Mouse (Mus musculus) left cerebral cortex, adult 8-10 months (tissue): ENCODE results near the gene Aldh1l1. TPM values are rescaled to one million over a fixed set of nuclear protein-coding genes. Genes with fewer than 3 reads are reported as not detected.

Experiments
- DNase-seq, 2 experiments: peaks; one replicate each; pipeline ENCODE4 v3.0.0; 2022; ENCODE audit warnings: low spot score in 2 of 2
- total RNA-seq, 4 experiments: library from RNA; stranded (reverse); gene quantifications; 2 replicates each; pipeline ENCODE4 v1.2.4; 2022

The Aldh1l1 gene
- total RNA-seq, 4 experiments from 2014 or later: 44.9 to 68.4 (median 49.3) TPM

DNA sequence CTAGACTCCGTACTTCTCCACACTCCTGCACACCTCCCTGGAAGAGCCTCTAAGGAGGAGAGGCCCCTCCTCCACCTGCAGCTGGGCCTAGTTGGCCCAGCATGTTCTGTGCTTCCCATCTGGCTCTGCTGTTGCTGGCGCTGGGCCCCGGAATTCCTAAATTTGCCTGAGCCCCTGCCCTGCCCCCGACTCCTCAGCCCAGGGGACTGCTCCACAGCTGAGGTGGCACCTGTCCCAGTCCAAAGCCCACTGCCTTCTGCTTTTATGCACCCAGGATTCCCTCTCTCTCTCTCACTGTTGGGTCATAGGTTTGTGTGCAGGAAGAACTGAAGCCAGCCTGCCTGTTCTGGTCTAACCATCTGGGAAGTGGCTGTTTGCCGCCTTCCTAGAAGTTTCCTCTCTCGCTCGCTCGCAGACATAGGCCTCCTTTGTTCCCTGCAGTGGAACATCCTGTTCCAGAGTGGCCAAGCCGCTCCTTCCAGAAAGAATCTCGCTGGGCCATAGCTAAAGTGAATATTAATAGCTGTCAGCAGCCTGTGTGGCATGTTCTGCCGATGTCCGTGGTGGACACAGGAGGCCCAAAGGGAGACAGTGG is 15.2 kb upstream of the Aldh1l1 start:
- DNase-seq: peak in 1 of 2 experiments; percentile 66

DNA sequence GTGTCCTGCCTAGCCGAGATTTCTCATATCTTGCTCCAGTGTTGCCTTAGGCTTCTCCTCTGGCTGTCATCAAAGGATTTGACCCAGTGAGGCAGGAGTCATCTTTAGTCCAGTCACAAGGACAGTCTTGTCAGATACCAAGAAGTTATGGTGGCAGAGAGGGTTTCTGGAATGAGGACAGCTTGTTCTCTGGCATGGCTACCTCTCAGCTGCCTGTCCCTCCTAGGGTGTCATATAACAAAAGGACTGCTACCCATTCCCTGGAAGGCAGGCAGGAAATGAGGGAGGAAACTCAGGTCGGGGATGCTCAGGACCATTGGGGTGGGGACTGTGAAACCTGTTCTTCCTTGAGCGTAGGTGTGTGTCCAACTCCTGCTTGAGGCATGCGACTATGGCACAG is 14.1 kb upstream of the Aldh1l1 start:
- DNase-seq: no peak

DNA sequence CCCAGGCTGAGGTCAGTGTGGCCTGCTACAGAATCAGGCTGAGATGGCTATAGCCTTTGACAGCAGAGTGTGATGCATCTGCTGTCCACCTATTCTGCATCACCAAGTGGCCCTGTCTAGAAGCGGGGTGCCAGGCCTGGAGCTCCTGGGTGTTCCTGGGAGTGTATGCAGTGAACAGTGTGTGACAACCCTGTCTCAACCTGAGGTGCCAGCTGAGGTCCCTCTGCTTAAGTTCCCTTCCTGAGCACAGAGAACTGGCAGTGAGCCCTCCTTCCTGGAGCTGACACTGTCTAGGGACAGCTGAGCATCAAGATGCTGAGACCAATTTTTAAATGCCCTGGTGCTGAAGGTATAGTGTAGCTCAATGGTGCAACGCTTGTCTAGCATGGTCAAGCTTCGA is 13.5 kb upstream of the Aldh1l1 start:
- DNase-seq: no peak

DNA sequence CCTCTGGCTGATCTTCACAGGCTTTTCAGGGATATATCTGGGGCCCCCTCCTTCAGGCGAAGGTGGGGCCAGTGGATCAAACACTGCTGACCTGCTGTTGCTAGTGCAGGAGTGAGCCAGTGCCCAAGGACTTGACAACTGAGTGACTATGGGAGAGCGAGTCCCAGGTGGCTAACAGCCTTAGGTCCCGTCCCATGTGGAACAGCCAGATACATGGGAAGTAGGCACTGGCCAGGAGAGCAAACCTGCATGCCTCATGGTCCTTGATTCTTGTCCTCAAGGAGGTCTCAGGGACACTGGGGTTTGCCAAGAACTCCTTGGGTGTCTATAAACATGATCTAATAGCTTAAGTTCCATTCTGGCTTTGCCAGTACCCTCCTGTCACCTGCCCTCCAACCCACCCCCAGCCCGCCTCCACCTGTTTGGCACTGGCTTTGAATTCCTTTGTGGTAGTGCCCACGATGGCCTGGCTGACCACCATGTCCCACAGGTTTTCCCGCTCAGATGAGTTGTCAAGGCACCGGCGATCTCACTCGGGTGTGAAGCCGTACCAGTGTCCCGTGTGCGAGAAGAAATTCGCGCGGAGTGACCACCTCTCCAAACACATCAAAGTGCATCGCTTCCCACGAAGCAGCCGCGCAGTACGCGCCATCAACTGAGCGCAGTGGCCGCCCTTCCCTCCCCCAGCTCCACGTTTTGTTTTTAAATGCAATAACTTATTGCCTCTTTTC is 12.4 kb upstream of the Aldh1l1 start:
- DNase-seq: no peak

DNA sequence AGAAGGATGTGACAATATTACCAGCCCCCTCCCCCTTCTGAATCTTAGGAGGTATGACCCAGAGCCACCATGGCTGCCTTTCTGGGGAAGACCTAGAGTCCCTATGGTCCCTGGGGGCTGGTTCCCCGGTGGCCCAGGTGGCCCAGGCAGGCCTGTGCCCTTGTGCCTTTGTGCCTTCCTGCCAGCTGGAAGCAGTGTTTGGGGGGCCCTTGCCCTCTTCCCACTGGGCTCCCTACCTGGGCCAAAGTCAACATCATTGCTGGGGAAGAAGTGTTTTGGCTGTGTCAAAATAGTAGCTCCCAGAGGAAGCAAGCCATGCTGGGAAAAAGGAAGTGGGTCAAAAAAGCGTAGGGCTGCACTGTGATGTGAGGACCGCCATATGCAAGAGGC is 11.9 kb upstream of the Aldh1l1 start:
- no peak for DNase-seq

DNA sequence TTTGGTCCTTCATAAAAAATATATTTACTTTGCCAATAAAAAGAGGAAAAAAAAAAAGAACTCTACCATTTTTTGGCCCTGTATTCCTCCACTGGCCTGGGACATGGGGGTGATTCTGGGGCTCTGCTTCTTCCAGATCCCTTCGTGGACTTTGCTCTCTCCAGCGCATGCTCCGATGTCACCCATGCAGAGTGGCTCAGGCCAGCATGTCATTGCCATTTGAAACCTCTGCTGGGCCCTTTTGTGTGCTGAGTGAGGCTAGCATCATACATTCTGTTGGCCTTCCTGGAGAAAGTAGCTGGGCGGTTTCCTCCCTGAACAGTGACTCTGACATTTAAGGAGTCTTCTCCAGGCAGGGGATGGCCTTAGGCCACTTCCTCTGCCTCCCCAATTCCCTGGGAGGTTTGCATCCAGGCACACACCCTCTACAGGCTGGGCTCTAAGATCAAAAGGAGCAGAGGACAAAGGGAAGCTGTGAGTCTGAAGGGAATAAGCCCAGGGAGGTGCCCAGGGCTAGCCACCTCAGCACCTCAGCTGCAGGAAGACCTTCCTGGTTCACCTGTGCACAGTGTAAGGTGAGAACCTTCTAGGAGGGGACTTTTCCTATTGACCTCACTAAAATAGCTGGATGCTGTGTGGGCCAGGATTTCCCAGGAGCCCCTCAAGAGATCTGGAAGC is 10.9 kb upstream of the Aldh1l1 start:
- no peak for DNase-seq

DNA sequence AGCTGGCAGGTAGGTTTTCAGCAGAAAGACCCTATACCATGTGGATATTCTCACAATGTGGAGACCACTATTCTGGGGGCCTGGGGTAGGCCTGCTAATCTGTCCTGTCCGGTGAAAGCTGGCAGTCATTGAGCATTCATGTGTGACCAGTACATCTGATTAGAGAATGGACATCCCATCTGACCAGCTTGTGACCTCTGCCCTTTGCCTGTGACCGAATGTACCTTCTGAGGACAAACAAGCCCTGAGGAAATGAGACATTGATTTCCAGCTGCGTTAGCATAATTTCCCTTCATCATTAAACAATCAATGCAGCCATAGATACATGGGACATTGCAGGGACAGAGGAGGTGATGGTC is 10.4 kb upstream of the Aldh1l1 start:
- no peak for DNase-seq

DNA sequence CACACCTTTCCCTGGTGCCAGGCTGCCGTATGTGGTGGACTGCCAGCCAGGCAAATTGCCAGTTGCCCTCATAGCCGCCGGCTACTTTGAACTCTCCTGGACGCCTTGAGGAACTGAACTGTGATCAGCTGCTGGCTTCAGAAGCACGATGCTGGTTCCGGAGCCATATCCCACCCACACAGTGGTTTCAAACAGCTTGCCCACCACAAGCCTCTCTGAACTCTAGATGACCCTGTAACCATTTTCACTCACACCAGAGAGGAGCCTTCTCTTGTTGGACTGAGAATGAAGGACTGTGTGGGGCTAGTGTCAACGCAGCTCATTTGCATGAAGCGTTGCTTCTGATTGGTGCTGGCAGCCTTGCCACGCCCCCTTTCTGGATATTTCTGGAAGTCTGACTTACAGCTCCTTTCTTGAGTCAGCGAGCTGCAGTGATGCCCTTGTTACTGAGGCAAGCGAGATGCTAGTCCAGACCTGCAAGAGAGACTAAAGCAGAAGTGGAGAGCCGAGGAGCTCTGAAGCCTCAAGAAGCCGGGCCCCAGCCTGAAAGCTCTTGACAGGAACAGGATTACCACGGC is 9.2 kb upstream of the Aldh1l1 start:
- peak in 1 of 2 experiments; percentile 48 for DNase-seq

DNA sequence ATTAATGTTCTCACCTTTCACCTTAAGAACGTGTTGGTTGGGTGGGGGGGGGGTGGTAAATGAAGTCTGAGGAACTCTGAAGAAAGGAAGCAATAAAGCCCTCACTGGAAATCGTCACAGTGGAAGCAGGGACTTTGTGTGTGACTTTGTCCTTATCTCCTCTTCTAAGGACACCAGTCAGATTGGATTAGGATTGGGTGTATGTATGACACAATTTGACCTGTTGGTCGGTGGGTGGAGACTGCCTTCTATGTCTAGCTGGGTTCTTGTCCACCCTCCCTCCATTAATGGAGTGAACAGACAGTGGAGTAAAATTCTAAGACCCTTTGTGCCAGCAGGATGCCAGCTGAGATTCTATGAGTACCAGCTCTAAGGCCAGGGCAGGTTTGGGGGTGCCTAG is 2.0 kb upstream of the Aldh1l1 start:
- no peak for DNase-seq

DNA sequence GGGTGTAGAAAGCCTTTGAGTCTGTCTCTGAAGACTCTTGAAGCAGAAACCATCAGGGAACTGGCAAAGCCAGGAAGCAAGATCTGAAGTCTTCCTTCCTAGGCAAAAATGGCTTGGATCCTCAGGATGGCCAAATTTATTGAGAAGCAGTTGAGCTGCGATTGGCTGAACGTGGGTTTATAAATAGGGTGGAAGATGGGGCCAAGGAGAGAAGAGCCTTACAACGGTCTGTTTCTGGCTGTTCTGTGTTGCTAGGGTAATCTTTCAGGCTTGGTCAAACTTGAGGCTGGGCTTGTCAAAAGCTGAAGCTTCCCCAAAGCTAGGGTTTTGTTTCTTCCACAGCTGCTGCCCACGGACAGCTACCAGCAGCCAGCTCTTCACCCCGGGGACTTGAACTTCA is 1.4 kb upstream of the Aldh1l1 start:
- no peak for DNase-seq

DNA sequence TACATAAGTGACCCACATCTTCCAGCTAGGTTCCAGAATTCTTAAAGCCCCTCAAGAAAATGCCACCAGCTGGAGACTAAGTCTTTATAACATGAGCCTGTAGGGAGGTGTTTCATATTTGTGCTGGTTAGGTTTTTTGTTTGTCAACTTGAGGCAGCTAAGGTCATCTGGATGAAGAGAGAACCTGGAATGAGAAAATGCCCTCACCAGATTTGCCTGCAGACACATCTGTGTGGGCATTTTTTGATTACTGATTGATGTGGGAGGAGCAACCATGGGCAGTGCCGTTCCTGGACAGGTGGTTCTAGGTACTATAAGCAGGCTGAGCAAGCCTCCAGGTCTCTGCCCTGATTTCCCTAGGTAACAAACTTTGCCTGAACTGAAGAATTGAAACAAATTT is 1.3 kb downstream of the Aldh1l1 start:
- no peak for DNase-seq

DNA sequence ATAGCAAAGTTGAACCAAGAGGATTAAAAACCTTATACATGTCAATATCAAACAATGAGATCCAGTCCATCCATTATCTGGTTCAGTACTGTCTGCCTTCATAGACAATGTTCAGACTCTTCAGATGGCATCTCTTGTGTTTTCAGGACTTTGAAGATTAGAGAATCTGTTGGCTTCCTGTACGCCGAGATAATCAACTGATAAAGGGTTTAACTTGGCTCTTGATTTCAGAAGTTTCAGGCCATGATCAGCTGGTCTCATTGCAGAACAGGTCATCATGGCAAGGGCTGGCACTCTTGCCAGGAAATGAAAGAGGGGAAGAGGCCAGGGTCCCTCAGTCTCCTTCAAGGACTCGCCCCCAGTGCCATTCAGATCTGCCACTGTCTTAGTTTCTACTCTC is 3.3 kb downstream of the Aldh1l1 start:
- DNase-seq: no peak

DNA sequence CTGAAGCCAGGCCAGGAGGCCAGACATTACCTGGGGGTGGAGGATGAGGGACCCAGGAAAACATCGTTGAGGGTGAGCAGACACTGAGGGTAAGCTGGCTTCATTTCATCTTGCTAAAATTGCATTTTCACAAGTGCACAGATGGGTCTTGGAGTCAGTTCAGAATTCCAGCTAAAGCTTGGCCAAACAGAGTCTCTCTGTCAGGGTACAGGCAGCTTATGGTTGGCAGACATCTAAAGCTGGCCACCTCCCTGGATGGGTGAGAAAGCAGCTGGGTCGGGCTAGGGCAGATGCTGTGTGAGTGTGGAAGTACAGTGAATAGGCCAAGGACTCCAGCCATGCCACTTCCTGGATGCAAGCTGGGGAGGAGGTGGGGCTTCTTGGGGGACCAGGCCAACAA is 4.7 kb downstream of the Aldh1l1 start:
- no peak for DNase-seq

DNA sequence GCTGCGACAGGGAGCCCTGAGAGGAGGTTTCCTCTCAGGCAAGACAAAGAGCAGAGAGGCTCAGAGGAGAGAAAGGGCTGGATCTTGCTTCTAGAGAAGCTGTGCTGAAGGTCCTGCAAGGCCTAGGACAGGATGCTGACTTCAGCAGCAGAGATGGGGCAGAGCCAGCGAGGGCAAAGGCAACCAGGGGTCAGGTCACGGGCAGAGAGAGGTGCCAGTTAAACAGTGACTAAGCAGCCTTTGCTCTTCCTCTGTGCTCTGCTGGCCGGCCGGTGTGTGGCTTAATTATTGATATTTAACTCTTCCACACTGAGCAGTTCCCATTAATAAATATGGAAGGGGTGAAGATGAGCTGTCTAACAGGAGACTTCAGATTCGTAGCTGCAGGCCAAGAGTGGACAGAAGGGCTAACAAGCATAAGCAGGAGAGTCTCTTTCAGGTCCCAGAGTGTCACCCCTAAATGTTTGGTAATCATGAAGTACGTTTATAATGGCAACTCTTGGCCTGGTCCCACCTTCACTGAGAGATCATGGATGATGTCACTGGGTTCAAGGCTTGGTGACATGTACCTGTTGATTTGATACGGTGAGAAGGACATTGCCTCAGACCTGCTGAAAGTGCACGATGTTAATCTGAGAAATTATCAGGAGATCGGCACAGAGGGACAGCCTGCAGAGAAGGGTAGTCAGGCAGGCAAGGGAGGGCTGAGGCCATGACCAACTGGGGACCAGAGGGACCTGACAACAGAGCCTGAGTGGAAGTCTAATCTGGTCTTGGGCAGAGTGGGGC is 5.9 kb downstream of the Aldh1l1 start:
- DNase-seq: no peak

DNA sequence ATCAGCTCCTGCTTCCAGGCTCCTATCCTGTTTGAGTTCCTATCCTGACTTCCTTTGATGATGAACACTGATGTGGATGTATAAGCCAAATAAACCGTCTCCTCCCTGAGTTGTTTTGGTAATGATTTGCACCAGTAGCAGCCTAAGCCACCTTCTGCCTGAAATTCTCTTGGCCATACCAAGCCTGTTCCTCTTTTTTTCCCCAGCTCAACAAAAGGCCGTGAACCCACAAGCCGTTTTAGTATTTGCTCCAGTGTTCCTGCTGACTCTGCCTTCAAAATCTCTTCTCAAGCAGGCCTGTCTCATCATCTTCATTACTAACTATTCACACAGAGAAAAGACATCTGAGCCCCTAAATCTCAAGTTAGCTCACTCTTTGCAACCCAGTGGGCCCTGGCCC is 7.9 kb downstream of the Aldh1l1 start:
- DNase-seq: no peak

DNA sequence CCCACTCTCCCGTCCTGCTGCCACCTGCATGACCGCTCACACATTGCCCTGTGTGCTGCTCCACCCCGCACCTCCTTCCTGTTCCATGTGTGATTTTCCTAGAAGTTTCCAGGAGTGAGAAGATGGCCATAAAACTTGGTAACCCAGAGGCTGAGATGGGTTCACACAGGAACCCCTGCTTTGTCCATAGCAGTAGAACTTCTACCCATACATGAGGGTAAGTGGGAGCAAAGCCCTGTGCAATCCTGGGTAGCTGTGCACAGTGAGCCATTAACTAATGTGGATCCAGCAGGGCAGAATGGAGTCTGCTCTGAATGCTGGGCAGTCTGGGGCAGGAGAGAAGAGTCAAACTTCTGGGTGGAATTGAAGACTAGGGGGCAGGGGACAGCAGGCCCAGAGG is 8.3 kb downstream of the Aldh1l1 start:
- DNase-seq: no peak

DNA sequence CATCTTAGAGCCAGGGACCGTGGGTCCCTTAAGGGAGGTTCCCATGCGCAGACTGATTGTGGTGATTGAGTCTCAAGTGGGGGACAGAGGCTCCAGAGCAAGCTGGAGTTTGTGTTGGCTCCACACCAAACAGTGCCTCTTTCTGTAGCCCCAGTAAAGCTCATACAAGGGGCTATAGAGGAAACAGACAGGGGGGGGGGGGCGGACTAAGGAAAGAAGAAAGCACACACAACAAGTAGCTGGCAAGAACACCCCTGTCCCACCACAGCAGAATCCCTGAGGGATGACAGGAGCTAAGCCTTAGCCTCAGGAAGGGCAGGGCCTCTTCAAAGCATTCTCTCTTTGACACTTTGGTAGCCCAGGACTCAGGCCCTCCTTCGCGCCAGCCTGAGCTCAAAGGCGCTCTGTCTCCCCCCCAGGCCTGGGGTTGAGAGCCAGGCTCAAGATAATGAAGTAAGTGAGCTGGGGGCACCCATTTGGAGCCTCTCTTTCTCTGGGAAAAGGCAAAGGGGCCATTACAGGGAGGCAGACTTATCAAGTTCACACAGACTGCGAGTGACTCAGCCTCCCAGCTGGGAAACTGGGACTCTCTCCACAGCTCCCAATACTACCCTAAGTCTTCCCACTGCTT is 9.2 kb downstream of the Aldh1l1 start:
- DNase-seq: no peak

DNA sequence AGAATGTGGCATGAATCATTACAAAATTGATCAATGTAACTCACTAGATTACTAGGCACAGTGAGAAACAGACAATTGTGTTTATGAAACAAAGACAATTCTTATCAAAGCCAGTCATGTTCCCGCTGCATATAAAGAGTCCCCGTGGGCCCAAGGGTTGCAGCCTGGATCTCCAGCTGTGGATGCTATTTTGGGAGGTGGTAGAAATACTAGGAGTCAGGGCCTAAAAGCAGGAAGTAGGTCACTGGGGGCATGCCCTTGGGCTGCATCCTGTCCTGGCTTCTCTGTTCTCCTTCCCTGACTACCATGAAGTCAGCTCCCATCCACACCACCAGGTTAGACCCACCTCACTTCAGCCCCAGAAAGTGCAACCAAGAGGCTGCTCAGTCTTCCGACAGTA is 10.0 kb downstream of the Aldh1l1 start:
- no peak for DNase-seq

DNA sequence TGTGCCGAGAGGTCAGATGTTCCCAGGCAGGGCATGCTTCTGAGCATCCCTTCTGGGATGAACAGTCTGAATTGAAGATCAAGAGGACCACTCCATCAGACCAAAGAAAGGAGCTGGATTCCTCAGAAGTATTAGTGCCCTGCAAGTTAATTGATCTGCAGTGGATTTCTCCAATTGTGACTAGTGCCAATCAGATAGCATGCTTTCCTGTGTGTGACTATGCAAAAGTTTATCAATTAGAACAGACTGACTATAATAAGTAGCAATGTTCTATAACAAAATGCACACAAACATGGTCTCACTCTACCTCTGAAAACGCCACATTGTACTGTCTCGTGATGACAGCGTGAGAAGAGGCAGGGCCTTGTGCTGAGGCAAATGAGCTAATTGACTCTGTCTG is 13.3 kb downstream of the Aldh1l1 start:
- DNase-seq: no peak

DNA sequence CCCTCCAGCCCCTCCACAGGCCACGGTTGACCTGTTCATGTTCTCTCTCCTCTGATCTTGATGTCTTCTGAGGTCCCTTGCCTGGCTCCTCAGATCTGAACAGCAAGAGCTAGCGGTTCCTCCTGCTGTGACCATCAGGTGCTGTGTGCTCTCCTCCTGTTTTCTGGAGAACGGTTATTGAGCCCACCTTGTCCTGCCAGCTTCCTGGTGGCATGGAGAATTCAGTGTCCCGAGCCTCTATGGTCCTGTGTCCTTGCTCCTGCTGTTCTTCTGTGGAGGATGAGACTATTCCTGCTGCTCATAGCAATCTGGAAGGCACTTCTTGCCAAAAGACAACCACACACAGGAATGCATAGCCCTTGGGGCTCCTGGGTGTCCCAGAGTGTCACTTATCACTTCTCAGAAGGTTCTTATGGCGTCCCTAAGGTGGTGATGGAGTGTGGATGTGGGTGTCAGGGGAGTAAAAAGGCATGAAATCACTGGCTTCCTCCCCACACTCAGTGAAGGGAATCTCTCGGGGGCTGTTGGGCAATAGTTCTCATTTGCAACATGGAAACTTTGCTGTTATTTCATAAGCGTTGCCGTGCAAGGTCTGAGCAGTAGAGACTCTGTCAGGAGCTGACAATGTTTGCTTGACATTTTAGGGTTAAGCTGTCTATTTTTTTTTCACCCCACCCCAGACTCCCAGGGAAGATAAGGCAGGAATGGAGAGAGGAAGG is 15.2 kb downstream of the Aldh1l1 start:
- DNase-seq: no peak

DNA sequence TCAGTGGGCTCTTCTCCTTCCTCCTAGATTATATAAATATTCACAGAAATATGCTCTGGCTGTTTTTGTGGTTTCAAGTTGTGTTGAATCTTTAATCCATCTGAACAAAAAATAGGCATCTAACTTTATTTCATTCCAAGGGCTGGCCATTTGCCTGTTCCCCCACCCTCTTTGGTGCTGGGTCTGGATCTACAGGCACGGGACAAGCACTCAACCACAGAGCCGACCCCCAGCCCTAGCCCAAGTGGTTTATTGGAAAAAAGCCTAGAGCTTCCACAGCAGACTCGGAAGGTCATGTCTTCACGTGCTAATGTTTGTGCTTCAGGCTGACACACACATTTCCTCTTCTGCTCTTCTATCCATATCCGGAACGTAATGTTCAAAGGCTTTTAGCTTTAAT is 19.7 kb downstream of the Aldh1l1 start:
- DNase-seq: no peak
